Mouse (Mus musculus) kidney, adult 9 months (tissue): ENCODE results near the gene Eya3.
"Not testable (repeated sequence)": the region's sequence is repeated elsewhere in the genome, so short reads cannot be mapped to it uniquely, and the experiment has no call there.

Source experiments
- DNase-seq: peaks from one replicate; pipeline ENCODE4 v3.0.0; 2022

The Eya3 gene

DNA sequence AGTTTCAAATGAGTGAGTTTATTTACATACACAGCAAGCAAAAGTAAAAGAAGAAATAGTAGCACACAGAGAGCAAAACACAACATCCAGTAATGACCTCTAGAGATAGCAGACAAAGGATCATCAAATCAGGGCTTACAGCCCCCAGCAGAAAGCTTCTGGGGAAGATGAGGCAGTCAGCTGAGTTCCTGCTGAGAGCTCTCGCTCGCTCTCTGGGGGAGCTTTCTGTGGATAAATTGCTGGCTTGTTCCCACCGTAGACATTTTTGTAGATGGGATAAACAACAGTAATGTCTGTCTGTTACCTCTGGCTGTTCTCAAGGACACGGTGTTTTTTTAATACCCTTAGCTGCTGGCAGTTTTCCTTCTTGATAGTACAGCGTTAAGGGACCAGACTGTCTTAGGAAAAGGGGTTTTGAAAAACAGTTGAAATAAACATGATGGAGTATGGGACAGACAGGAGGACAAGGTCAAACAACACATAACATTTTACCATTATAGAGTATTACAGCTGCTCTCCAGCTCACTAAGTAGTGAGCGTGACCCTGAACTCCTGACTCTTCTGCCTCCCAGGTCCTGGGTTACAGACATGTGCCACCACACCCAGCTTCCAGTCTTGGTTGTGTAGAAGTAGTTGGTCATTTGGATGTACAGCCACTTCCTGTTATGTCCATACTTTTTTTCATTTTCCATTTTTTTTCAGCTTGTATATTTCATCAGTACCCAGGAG, 10.6 kb downstream of the Eya3 start:
- no peak for DNase-seq

GRCm38 (mm10) chr4:132652842-132653241, 14.1 kb downstream of the Eya3 start:
- DNase-seq, result peak; percentile 38

DNA sequence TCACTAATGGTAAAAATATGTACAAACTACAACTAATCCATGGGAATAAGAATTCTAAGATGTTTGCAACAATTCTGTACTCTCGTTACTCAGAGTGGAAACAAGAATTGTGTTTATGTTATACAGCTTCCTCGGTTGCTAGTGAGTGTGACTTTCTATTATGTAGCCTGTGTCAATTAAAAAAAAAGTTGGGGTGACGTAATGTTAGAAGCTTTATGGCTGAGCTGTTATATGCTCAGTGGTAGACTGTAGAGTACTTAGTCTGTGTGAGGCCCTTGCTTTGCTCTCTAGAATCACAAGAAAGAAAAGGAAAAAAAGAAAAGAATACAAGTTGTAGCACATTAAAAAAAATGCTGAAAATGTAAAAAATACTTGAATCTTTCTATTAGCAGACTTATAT, 15.0 kb downstream of the Eya3 start:
- DNase-seq, result no peak

GRCm38 (mm10) chr4:132655290-132655689, 16.5 kb downstream of the Eya3 start:
- no peak for DNase-seq

GRCm38 (mm10) chr4:132659106-132659505, 20.3 kb downstream of the Eya3 start:
- no peak for DNase-seq

DNA sequence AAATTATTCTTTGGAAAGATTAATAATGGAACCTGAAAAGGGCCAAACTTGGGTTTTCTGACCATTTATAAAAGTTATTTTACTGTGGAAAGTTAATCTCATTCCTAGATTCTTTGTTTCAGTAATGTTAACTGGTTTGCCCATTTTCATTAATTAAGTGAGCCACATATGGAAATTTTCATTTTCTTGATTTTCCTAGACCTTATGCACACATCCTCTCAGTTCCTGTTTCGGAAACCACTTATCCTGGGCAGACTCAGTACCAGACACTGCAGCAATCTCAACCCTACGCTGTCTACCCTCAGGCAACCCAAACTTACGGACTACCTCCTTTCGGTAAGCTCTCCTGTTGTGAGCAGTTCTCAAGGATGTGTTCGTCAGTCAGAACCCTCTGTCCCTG, 33.9 kb downstream of the Eya3 start:
- DNase-seq, result no peak

GRCm38 (mm10) chr4:132676771-132677539, 38.2 kb downstream of the Eya3 start:
- peak; percentile 35 for DNase-seq

- DNase-seq, result no peak
Observed at GRCm38 (mm10) chr4:132689634-132690033, 50.8 kb downstream of the Eya3 start.

GRCm38 (mm10) chr4:132693366-132693765, 54.6 kb downstream of the Eya3 start:
- DNase-seq, result no peak

GRCm38 (mm10) chr4:132702076-132702475, 63.3 kb downstream of the Eya3 start:
- no peak for DNase-seq

- DNase-seq, result no peak
Observed at GRCm38 (mm10) chr4:132706885-132707284, 68.1 kb downstream of the Eya3 start.

GRCm38 (mm10) chr4:132713181-132713580, 74.4 kb downstream of the Eya3 start:
- no peak for DNase-seq

DNA sequence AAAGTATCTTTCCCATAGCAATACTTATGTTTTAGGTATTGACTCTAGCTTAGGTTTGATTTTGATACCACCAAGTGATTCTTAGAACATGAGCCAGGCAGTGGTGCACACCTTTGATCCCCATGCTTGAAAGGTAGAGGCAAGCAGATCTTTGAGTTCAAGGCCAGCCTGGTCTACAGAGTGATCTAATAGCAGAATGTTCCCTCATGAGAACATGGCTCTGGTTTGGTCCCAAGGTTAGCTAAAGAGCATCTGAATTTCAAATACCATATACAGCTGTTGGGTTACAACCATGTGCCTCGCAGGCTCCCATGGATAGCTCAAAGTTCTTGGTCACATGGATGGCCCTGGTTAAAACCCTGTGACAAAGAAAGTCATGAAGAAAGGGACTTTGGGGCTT, 79.5 kb downstream of the Eya3 start:
- DNase-seq, result no peak

DNA sequence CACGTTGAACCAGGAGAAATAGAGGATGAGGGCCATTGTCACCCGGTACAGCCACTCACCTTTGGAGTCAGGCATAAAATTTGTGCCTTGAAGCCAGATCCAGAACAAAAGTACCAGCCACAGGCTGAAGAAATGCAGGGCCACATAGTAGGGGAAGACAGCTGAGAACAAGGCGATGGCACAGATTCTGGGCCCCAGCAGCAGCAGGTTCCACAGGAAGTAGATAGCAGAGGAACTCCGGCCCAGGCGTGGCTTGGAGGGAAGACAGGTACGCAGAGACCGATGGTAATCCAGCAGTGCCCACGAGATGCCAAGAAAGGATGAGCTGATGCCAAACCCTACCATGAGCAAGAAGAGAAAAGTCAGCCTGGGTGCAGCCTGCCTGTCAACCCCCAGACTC, 89.4 kb downstream of the Eya3 start:
- DNase-seq, result no peak

- no peak for DNase-seq
Observed at GRCm38 (mm10) chr4:132731616-132732015, 92.8 kb downstream of the Eya3 start.

GRCm38 (mm10) chr4:132732148-132732684, 93.4 kb downstream of the Eya3 start, which contains the start of gene Xkr8:
Gene Xkr8 (minus strand): TSS chr4:132732546.
- peak; percentile 92 for DNase-seq

DNA sequence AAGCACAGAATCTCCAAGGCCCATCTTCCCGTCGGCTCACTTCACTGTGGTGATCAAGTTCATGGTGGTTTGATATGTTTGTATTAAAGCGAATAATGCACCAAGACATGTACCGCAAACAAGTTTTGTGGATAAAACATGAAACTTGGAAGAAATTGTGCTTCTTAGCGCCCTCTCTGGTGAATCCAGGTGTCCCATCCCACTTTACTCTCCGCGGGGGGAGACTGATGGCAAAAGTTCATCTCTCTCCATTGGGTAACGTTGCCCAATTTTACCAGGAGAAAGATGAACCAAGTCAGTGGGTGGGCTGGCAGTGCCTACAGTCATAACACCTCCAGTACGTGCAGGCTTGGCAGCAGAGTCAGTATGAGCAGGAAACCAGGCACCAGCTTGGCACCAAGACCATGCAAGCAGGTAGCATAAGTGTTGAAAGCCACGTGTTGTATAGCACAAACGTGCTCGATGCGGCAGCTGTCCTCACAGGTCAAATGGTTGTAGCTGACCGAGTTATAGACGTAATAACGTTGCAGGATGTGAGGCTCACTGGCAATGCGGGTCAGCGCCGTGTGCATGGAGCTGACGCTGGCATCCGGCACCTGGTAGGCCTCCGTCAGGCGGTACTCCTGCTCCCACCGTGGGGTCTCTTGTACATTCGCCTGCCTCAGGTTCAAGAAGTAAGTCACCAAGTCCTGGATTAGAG, 94.4 kb downstream of the Eya3 start:
- no peak for DNase-seq

- DNase-seq, result no peak
Observed at GRCm38 (mm10) chr4:132734766-132735165, 96.0 kb downstream of the Eya3 start.

DNA sequence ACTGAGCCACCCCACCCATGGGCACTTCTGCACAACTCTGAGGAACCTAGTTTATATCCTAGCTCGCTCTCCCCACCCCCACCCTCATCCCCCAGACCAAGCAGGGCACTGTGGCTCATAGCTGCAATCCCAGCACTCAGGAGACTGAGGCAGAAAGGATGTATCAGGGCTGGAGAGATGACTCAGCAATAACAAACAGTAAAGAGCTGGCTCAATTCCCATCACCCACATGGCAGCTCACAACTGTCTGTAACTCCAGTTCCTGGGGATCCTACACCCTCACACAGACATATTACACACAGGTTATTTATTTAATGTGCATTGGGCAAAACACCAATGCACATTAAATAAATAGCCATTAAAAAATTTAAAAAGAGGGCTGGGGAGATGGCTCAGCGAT, 96.6 kb downstream of the Eya3 start:
- DNase-seq, result no peak

GRCm38 (mm10) chr4:132735894-132736293, 97.1 kb downstream of the Eya3 start:
- peak; percentile 57 for DNase-seq

DNA sequence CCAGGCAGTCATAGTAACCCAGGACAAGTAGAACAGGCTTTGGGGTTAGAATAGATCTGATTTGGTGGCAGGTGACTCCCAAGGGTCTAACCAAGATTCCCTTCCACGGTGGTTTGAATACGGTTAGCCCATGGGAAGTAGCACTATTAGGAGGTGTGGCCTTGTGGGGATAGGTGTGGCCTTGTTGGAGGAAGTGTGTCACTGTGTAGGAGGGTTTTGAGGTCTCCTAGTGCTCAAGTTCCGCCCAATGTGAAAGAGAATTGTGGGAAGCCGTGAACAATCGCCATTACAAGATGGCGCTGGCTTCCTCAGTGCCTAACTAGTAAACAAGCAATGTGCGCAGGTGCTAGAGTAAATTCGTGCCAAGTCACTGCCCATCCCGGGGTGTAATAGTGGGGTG, 98.4 kb downstream of the Eya3 start:
- not testable (repeated sequence) for DNase-seq

GRCm38 (mm10) chr4:132741491-132741890, 102.7 kb downstream of the Eya3 start:
- DNase-seq, result no peak
